Mouse (Mus musculus): ENCODE measurements around the gene Pinlyp. TPM values are rescaled to one million over a fixed set of nuclear protein-coding genes. Genes with fewer than 3 reads are reported as not detected.

The Pinlyp gene
- polyA plus RNA-seq, 1 experiment from 2014 or later: not detected

GRCm38 (mm10) chr7:24551985-24552759, 6.3 kb upstream of the Pinlyp start:
- H3K27me3 ChIP-seq: no peaks in the 10 kb centered on the region
- H3K27ac ChIP-seq: no peak overlapping the region
- H3K9me3 ChIP-seq: no peaks in the 10 kb centered on the region
- 92% methylated on average over 12 of the region's 12 CpGs for WGBS
- no peak overlapping the region for H3K4me3 ChIP-seq
- peaks cover 11% of the 10 kb centered on the region for H3K4me1 ChIP-seq (replicated peaks)
- no peak overlapping the region for H3K9ac ChIP-seq
- no peak for ATAC-seq (ENCODE audit: low FRiP score)
- no peak overlapping the region for H3K4me2 ChIP-seq
- H3K36me3 ChIP-seq: peaks cover 55% of the 10 kb centered on the region

GRCm38 (mm10) chr7:24547534-24548036, 1.7 kb upstream of the Pinlyp start:
- peak; percentile 22; the same call in 1 of the 2 replicates for ATAC-seq (ENCODE audit: low FRiP score)
- H3K9me3 ChIP-seq: no peaks in the 10 kb centered on the region
- 35% methylated on average over 13 of the region's 13 CpGs for WGBS
- H3K4me1 ChIP-seq (replicated peaks): peaks cover 19% of the 10 kb centered on the region
- H3K36me3 ChIP-seq: peaks cover 27% of the 10 kb centered on the region
- H3K27ac ChIP-seq: peak overlapping the region; percentile 75; the same call in 1 of the 2 replicates
- peak overlapping the region; percentile 74 for H3K4me2 ChIP-seq
- no peaks in the 10 kb centered on the region for H3K27me3 ChIP-seq
- H3K4me3 ChIP-seq: peak overlapping the region; percentile 74
- peak overlapping the region; percentile 84 for H3K9ac ChIP-seq

- under 1% methylated on average over 57 of the region's 57 CpGs for WGBS
- H3K4me1 ChIP-seq (replicated peaks): peaks cover 19% of the 10 kb centered on the region
- H3K4me3 ChIP-seq: peak overlapping the region; percentile 74
- H3K4me2 ChIP-seq: peak overlapping the region; percentile 74
- H3K27me3 ChIP-seq: no peaks in the 10 kb centered on the region
- no peaks in the 10 kb centered on the region for H3K9me3 ChIP-seq
- peak overlapping the region; percentile 84 for H3K9ac ChIP-seq
- H3K36me3 ChIP-seq: peaks cover 20% of the 10 kb centered on the region
- ATAC-seq (ENCODE audit: low FRiP score): peak; percentile 97
- H3K27ac ChIP-seq: peak overlapping the region; percentile 75
Measured at GRCm38 (mm10) chr7:24546634-24547389, 894 bp upstream of the Pinlyp start.

GRCm38 (mm10) chr7:24544506-24544905, 1.4 kb downstream of the Pinlyp start:
- Histone ChIP-seq H3K4me3 (no peak overlapping the region), H3K9ac (no peak overlapping the region), H3K4me1 (replicated peaks) (peaks cover 19% of the 10 kb centered on the region), H3K9me3 (no peaks in the 10 kb centered on the region), H3K36me3 (peaks cover 9% of the 10 kb centered on the region), H3K27me3 (no peaks in the 10 kb centered on the region), H3K27ac (no peak overlapping the region), H3K4me2 (no peak overlapping the region)
- ATAC-seq (ENCODE audit: low FRiP score): no peak
- WGBS: 92% methylated on average over 2 of the region's 2 CpGs

- Histone ChIP-seq H3K4me3 (no peak overlapping the region), H3K9ac (no peak overlapping the region), H3K4me1 (replicated peaks) (peaks cover 10% of the 10 kb centered on the region), H3K27me3 (no peaks in the 10 kb centered on the region), H3K27ac (no peak overlapping the region), H3K4me2 (no peak overlapping the region), H3K36me3 (peaks cover 26% of the 10 kb centered on the region), H3K9me3 (no peaks in the 10 kb centered on the region)
- no peak for ATAC-seq (ENCODE audit: low FRiP score)
- 95% methylated on average over 4 of the region's 4 CpGs for WGBS
Measured at GRCm38 (mm10) chr7:24539686-24540085, 6.2 kb downstream of the Pinlyp start.

DNA sequence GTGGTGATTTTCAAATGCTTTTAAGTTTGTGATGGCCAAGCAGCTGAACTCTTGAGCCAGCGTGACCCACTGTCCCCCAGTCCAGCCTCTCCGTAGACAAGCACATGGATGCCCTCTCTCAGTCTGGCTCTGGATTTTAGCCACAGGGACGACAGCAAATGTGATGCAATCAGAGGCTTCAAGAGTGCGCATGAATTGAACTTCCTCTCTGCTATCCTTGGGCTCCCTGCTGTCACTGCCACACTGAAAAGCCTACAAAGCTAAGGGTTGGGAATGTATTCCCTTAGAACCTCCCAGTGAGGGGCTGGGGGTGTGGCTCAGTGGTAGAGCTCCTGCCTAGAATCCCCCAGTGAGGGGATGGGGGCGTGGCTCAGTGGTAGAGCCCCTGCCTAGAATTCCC, 7.2 kb downstream of the Pinlyp start:
- peaks cover 20% of the 10 kb centered on the region for H3K4me1 ChIP-seq (replicated peaks)
- H3K9ac ChIP-seq: no peak overlapping the region
- no peaks in the 10 kb centered on the region for H3K9me3 ChIP-seq
- ATAC-seq (ENCODE audit: low FRiP score): 0 out of 2 replicates have a peak, but pooled peaks have one; percentile 10
- WGBS: 83% methylated on average over 5 of the region's 5 CpGs
- no peak overlapping the region for H3K27ac ChIP-seq
- H3K4me2 ChIP-seq: no peak overlapping the region
- H3K4me3 ChIP-seq: no peak overlapping the region
- H3K36me3 ChIP-seq: peaks cover 36% of the 10 kb centered on the region
- H3K27me3 ChIP-seq: 0 out of 2 replicates have a peak, but pooled peaks cover 4% of the 10 kb centered on the region

DNA sequence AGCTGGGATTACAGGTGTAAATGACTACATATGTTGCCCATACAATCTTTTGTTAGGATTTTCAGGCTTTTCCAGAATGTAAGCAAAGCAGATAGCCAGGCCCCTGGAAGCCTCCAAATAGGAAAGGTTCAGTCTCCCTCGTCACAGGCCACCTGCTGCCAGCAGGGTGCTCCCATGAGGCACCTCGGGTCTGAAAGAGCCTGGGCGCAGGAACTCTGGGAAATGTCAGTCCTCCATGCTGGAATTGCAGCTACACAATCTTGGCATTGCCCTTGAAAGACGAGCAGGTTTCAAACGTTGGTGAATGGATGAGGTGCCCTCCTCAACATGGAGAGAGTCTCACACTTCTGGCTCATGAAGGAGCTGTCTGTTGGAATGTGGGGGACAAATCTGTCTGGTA, 7.8 kb downstream of the Pinlyp start:
- no peak overlapping the region for H3K4me2 ChIP-seq
- peaks cover 25% of the 10 kb centered on the region for H3K4me1 ChIP-seq (replicated peaks)
- H3K27ac ChIP-seq: no peak overlapping the region
- peaks cover 10% of the 10 kb centered on the region; the same call in 1 of the 2 replicates for H3K27me3 ChIP-seq
- peaks cover 42% of the 10 kb centered on the region for H3K36me3 ChIP-seq
- no peaks in the 10 kb centered on the region for H3K9me3 ChIP-seq
- WGBS: 49% methylated on average over 5 of the region's 5 CpGs
- H3K4me3 ChIP-seq: no peak overlapping the region
- ATAC-seq (ENCODE audit: low FRiP score): no peak
- no peak overlapping the region for H3K9ac ChIP-seq

DNA sequence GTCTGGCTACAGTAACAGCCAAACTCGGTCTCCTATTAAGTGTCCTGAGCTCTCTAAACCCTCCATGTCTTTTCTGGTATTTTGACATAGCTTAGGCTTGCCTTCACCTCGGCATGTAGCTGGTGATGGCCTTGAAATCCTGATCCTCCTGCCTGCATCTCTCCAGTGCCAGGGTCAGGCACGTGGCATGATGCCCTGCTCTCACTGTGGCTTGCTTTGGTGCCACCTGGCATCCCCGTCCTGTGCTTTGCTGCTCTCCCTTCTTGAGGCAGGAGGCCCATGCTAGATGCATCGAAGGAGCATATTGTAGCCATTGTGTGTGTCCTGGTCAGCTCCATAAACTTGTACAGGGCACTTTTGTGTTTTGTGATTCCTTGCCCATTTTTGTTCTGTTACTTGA, 8.3 kb downstream of the Pinlyp start:
- Histone ChIP-seq H3K9ac (peak overlapping the region; percentile 40; the same call in 1 of the 2 replicates), H3K36me3 (peaks cover 45% of the 10 kb centered on the region), H3K27ac (no peak overlapping the region; the same call in 1 of the 2 replicates), H3K4me2 (no peak overlapping the region), H3K4me3 (no peak overlapping the region), H3K9me3 (no peaks in the 10 kb centered on the region), H3K27me3 (peaks cover 12% of the 10 kb centered on the region; the same call in 1 of the 2 replicates), H3K4me1 (replicated peaks) (peaks cover 29% of the 10 kb centered on the region)
- WGBS: 79% methylated on average over 5 of the region's 5 CpGs
- ATAC-seq (ENCODE audit: low FRiP score): no peak

DNA sequence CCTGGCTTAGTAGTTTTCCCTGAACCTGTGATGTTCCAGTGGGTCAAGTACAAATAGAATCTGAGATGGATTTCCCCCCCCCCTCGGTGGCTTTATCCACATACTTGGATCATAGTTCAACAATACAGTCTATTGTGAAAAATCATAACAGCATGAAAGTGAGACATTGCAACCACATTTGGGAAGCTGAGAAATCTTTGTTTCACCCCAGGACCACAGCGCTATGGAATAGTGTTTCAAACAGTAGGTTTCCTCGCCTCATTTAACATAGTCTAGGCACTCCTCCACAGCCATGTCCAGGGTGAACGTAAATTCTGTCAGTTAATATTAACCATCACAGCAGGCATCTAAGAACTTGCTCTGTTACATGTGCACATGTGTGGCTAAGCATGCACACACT, 8.8 kb downstream of the Pinlyp start:
- ATAC-seq (ENCODE audit: low FRiP score): no peak
- peaks cover 35% of the 10 kb centered on the region for H3K4me1 ChIP-seq (replicated peaks)
- peaks cover 12% of the 10 kb centered on the region; the same call in 1 of the 2 replicates for H3K27me3 ChIP-seq
- no peak overlapping the region for H3K4me3 ChIP-seq
- 71% methylated on average over 4 of the region's 4 CpGs for WGBS
- no peaks in the 10 kb centered on the region for H3K9me3 ChIP-seq
- no peak overlapping the region for H3K27ac ChIP-seq
- H3K36me3 ChIP-seq: peaks cover 49% of the 10 kb centered on the region
- H3K4me2 ChIP-seq: no peak overlapping the region
- H3K9ac ChIP-seq: no peak overlapping the region

- no peaks in the 10 kb centered on the region for H3K9me3 ChIP-seq
- no peak for ATAC-seq (ENCODE audit: low FRiP score)
- H3K4me2 ChIP-seq: peak overlapping the region; percentile 35
- H3K27ac ChIP-seq: no peak overlapping the region
- 34% methylated on average over 19 of the region's 19 CpGs for WGBS
- H3K36me3 ChIP-seq: peaks cover 49% of the 10 kb centered on the region
- peaks cover 12% of the 10 kb centered on the region; the same call in 1 of the 2 replicates for H3K27me3 ChIP-seq
- H3K4me1 ChIP-seq (replicated peaks): peaks cover 47% of the 10 kb centered on the region
- peak overlapping the region; percentile 66 for H3K9ac ChIP-seq
- H3K4me3 ChIP-seq: peak overlapping the region; percentile 19
Measured at GRCm38 (mm10) chr7:24534301-24534700, 11.6 kb downstream of the Pinlyp start.

DNA sequence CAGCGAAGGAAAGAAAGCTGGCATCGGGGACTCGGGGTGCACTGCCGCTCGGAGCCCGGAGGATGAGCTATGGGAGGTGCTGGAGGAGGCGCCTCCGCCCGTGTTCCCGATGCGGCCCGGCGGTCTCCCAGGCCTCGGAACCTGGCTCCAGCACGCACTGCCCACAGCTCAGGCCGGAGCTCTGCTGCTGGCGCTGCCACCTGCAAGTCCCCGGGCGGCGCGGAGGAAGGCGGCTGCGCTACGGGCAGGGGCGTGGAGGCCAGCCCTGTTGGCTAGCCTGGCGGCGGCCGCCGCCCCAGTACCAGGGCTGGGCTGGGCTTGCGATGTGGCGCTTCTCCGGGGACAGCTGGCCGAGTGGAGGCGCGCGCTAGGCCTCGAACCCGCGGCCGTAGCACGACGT, 12.1 kb downstream of the Pinlyp start:
- Histone ChIP-seq H3K9ac (peak overlapping the region; percentile 66), H3K9me3 (no peaks in the 10 kb centered on the region), H3K4me2 (peak overlapping the region; percentile 35), H3K4me1 (replicated peaks) (peaks cover 51% of the 10 kb centered on the region), H3K27me3 (peaks cover 12% of the 10 kb centered on the region; the same call in 1 of the 2 replicates), H3K27ac (no peak overlapping the region), H3K36me3 (peaks cover 44% of the 10 kb centered on the region), H3K4me3 (peak overlapping the region; percentile 19)
- ATAC-seq (ENCODE audit: low FRiP score): no peak
- 19% methylated on average over 42 of the region's 42 CpGs for WGBS

GRCm38 (mm10) chr7:24533031-24533571, 12.8 kb downstream of the Pinlyp start:
- Histone ChIP-seq H3K27me3 (peaks cover 12% of the 10 kb centered on the region; the same call in 1 of the 2 replicates), H3K9ac (peak overlapping the region; percentile 66), H3K36me3 (peaks cover 43% of the 10 kb centered on the region), H3K4me3 (peak overlapping the region; percentile 19; the same call in 1 of the 2 replicates), H3K27ac (no peak overlapping the region), H3K4me1 (replicated peaks) (peaks cover 49% of the 10 kb centered on the region), H3K9me3 (no peaks in the 10 kb centered on the region), H3K4me2 (peak overlapping the region; percentile 35)
- WGBS: 57% methylated on average over 28 of the region's 28 CpGs
- no peak for ATAC-seq (ENCODE audit: low FRiP score)
